Mouse (Mus musculus) embryonic facial prominence, embryonic 10.5 days (tissue): ENCODE results near the gene Prdm4. TPM values are rescaled to one million over a fixed set of nuclear protein-coding genes. Genes with fewer than 3 reads are reported as not detected.

Experiments
- DNase-seq: peaks from one replicate; pipeline ENCODE4 v3.0.0-alpha.2; 2017; ENCODE audit warnings: low spot score
- H3K27ac ChIP-seq: fragments of 300-500 bp; sonication (generic); replicated peaks from 2 replicates; pipeline ENCODE4 v1.5.1; 2016; ENCODE audit warnings: mild to moderate bottlenecking
- H3K27me3 ChIP-seq: fragments of 300-500 bp; sonication (generic); replicated peaks from 2 replicates; pipeline ENCODE4 v1.6.1; 2016; ENCODE audit warnings: low read depth, mild to moderate bottlenecking; ENCODE audit not compliant: poor library complexity, severe bottlenecking
- H3K36me3 ChIP-seq: fragments of 300-500 bp; sonication (generic); replicated peaks from 2 replicates; pipeline ENCODE4 v1.6.1; 2016; ENCODE audit warnings: mild to moderate bottlenecking, moderate library complexity
- H3K4me1 ChIP-seq: fragments of 300-500 bp; sonication (generic); 2 replicates; pipeline ENCODE4 v1.6.1; 2016
- H3K4me3 ChIP-seq: fragments of 300-500 bp; sonication (generic); 2 replicates; pipeline ENCODE4 v1.5.1; 2016; ENCODE audit warnings: mild to moderate bottlenecking, moderate library complexity
- H3K9me3 ChIP-seq: fragments of 300-500 bp; sonication (generic); 2 replicates; pipeline ENCODE4 v1.6.1; 2016; ENCODE audit warnings: mild to moderate bottlenecking
- WGBS: fragments of 180-500 bp; shearing (Covaris S2); methylation state at CpG from one replicate; pipeline ENCODE4 v1.1.7; 2016; 5-methylcytosine and 5-hydroxymethylcytosine counted together
- polyA plus RNA-seq: library from polyadenylated mRNA; unstranded; fragments of >200 nt; fragmentation: Nextera tagmentation; extraction: Ambion mirVana; gene quantifications from 2 replicates; pipeline ENCODE4 v1.2.1, GENCODE M21; 2016

The Prdm4 gene
- polyA plus RNA-seq, 1 experiment from 2014 or later, result 28.6 TPM

DNA sequence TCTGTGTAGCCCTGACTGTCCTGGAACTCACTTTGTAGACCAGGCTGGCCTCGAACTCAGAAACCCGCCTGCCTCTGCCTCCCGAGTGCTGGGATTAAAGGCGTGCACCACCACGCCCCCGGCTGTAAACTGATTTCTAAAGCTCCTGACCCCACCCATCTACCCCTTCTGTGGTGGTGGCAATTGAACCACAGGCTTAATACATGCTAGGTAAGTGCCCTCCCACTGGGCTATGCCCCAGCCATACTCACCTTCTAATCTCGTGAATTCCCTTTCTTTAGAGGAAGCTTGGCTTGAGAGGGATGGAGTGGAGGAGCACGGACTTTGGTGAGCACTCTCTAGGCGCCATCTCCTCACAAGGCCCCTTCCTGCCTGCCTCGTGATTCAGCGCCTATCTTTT lies 13.0 kb upstream of the Prdm4 start:
- H3K27ac ChIP-seq, result no peak overlapping the region
- WGBS, result 92% methylated on average over 11 of the region's 11 CpGs
- H3K27me3 ChIP-seq, result peaks cover 36% of the 10 kb centered on the region
- 0 out of 2 replicates have a peak, but pooled peaks cover under 1% of the 10 kb centered on the region for H3K36me3 ChIP-seq
- no peak for DNase-seq
- peaks cover 20% of the 10 kb centered on the region for H3K4me1 ChIP-seq
- no peak overlapping the region for H3K4me3 ChIP-seq
- no peaks in the 10 kb centered on the region for H3K9me3 ChIP-seq

GRCm38 (mm10) chr10:85929208-85929591 lies 12.3 kb upstream of the Prdm4 start:
- DNase-seq, result no peak
- Histone ChIP-seq H3K36me3 (no peaks in the 10 kb centered on the region), H3K4me3 (peak overlapping the region; percentile 65), H3K27ac (no peak overlapping the region), H3K9me3 (no peaks in the 10 kb centered on the region), H3K4me1 (peaks cover 20% of the 10 kb centered on the region), H3K27me3 (peaks cover 36% of the 10 kb centered on the region)
- WGBS, result 56% methylated on average over 11 of the region's 11 CpGs

DNA sequence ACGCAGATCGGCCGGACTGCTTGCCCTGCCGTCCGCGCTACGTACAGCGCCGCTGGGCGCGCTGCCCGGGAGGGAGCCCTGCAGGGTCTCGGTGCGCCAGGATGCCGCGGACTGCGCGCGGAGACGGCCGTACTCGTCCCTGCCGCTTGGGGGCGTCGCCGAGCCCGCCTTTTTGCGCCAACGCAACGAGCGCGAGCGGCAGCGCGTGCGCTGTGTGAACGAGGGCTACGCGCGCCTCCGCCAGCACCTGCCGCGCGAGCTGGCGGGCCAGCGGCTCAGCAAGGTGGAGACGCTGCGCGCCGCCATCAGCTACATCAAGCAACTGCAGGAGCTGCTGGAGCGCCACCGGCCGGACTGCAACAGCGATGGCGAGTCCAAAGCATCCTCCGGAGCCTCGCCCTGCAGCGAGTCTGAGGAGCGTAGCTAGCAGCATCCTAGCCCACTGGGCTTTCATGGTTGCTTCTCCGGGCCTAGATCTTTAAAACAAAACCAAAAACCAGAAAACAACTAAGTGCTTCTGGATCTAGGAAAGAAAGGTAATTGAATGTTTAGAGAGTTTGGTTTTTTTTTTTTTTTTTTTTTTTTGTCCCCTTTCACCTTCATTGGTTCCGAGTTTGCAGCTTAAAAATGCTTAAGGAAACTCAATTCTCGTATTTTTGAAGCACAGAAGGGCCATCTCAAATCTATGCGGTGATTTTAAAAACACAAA lies 11.7 kb upstream of the Prdm4 start:
- peak overlapping the region; percentile 73; the same call in 1 of the 2 replicates for H3K27ac ChIP-seq
- 1% methylated on average over 63 of the region's 63 CpGs for WGBS

DNA sequence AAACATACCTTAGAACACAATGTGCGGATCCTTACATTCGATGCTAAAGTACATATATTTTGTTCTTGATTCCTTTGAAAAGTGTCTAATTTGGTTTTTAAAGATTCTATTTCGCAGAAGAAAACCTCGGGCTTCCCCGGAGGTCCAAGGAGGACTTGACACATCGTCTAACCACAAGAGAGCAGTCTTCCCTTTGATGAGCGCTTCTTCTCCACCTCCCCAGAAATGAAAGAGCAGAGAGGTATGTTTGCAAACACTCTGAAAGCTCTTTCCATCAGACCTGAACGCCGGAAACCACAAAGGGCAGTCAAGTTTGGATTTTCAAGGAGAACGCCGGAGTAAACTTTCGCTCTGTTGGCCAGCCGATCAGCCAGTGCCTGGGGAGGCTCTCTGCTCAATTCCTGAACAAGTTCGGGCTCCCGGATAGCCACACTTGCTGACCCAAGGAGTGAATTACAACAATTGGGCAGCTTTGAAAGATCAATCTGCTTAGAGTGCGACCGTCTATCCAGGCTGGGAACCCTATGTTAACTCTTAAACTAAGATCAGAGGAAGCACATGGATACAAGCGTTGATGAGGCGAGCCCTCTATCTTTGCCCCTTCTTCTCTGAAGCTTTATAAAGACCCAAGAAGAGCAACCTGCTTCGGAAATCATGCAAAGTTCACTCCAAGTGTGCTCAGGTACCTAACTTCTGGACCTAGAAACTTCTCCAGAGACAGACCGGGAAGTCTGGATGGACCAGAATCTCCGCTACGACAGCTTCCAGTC lies 10.9 kb upstream of the Prdm4 start, which contains the start of gene Ascl4:
TSS of gene Ascl4 (plus strand) at position 6 of the 770 bp plus-strand sequence.
- peak within 1 kb of the TSS; percentile 73; the same call in 1 of the 2 replicates for H3K27ac ChIP-seq

More for the DNA sequence above, 11.7 kb upstream of the Prdm4 start:
- H3K9me3 ChIP-seq, result no peaks in the 10 kb centered on the region
- no peaks in the 10 kb centered on the region for H3K36me3 ChIP-seq
- H3K4me3 ChIP-seq, result peak overlapping the region; percentile 65
- peaks cover 36% of the 10 kb centered on the region for H3K27me3 ChIP-seq
- DNase-seq, result peak; percentile 84
- H3K4me1 ChIP-seq, result peaks cover 20% of the 10 kb centered on the region

GRCm38 (mm10) chr10:85879886-85880486 lies 37.0 kb downstream of the Prdm4 start:
- no peak for DNase-seq
- Histone ChIP-seq H3K36me3 (peaks cover 100% of the 10 kb centered on the region), H3K27me3 (no peaks in the 10 kb centered on the region), H3K27ac (no peak overlapping the region), H3K4me1 (no peaks in the 10 kb centered on the region), H3K9me3 (no peaks in the 10 kb centered on the region), H3K4me3 (no peak overlapping the region)
- 93% methylated on average over 8 of the region's 8 CpGs for WGBS

More for the DNA sequence above, 10.9 kb upstream of the Prdm4 start, which contains the start of gene Ascl4:
- Histone ChIP-seq H3K4me3 (peak within 1 kb of the TSS; percentile 65), H3K9me3 (no peaks in the 10 kb centered on the region), H3K36me3 (no peaks in the 10 kb centered on the region), H3K4me1 (peaks cover 20% of the 10 kb centered on the region), H3K27me3 (peaks cover 36% of the 10 kb centered on the region)
- 2% methylated on average over 23 of the region's 23 CpGs for WGBS
- peak; percentile 58 for DNase-seq

DNA sequence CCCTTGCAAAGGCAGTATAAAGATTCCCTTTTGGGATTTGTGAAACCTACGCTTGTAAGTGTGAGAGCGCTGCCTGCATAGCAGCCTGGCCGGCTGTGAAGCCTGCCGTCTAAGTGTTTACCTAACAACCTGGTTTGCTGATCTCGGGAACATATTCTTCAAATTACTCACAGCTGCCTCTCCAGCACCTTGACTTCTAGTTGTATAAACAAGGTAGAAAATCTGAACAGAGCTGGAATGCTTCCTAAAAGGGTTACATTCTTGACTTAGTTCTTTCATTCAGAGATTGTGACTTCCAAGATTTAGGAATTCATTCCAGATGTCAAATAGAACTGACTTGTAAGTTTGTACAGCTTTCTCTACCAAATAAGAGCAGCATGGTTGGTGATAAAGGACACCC lies 41.1 kb downstream of the Prdm4 start:
- DNase-seq, result no peak
- Histone ChIP-seq H3K27ac (no peak overlapping the region), H3K4me3 (no peak overlapping the region), H3K4me1 (peaks cover 16% of the 10 kb centered on the region), H3K27me3 (no peaks in the 10 kb centered on the region), H3K9me3 (no peaks in the 10 kb centered on the region), H3K36me3 (peaks cover 69% of the 10 kb centered on the region)
- 76% methylated on average over 5 of the region's 5 CpGs for WGBS

- Histone ChIP-seq H3K36me3 (peaks cover 51% of the 10 kb centered on the region), H3K4me3 (no peak overlapping the region), H3K27ac (no peak overlapping the region), H3K27me3 (no peaks in the 10 kb centered on the region), H3K4me1 (peaks cover 16% of the 10 kb centered on the region), H3K9me3 (no peaks in the 10 kb centered on the region)
- WGBS, result 92% methylated on average over 13 of the region's 13 CpGs
- no peak for DNase-seq
Observed at GRCm38 (mm10) chr10:85873861-85874544, 42.9 kb downstream of the Prdm4 start.

DNA sequence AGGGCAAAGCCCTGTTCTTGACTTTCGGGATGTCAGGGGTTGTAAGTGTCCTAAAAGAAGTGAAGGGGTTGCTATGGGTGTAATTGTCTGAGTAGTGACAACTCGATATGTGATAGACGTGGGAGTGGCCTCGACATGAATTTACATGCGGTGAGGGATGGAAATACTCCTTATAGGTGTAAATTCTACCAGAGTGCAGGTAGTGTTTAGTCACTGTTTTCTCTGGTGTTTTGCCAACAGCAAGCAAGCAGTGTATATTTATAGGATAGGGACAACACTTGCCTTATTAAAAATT lies 44.5 kb downstream of the Prdm4 start:
- no peaks in the 10 kb centered on the region for H3K9me3 ChIP-seq
- H3K27me3 ChIP-seq, result no peaks in the 10 kb centered on the region
- peak overlapping the region; percentile 88; the same call in 1 of the 2 replicates for H3K27ac ChIP-seq
- peaks cover 35% of the 10 kb centered on the region for H3K36me3 ChIP-seq
- peaks cover 16% of the 10 kb centered on the region for H3K4me1 ChIP-seq
- WGBS, result 6% methylated on average over 5 of the region's 5 CpGs
- peak overlapping the region; percentile 98 for H3K4me3 ChIP-seq
- DNase-seq, result no peak

DNA sequence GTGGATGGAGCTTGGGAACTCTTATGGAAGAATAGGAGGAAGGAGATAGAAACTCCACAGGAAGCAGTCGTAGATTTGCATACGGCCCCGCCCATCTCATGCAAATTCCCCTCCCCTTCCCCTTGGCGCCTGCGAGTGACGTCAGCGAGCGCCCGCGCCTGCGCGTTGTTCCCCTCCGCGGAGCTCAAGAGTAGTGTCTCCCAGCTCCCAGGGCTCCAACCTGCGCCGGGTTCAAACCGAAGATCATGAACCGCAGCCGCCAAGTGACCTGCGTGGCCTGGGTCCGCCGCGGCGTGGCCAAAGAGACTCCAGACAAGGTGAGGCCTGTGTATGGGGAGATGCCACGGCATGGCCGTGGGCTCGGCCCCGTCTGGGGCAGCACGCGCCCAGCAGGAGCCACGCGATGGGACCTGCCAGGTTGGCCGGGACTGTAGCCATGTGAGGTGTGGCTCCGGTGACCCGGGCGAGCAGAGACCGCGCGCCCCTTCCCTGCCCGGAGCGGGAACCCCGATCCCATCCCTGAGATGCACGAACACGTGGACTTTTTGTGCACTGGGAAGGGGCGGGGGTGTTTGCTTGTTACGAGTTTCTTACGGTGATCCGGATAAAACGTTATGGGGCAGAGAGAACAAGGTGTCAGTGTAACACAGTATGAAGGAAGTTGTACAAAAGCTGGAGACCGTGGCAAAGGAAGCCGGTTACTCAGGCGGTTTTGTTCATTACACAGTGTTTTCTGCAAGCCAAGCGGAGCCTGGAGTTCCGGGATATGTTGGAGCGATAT lies 45.1 kb downstream of the Prdm4 start:
- H3K27me3 ChIP-seq, result no peaks in the 10 kb centered on the region
- peak overlapping the region; percentile 88 for H3K27ac ChIP-seq
- DNase-seq, result peak; percentile 95
- H3K4me1 ChIP-seq, result peaks cover 16% of the 10 kb centered on the region
- peak overlapping the region; percentile 98 for H3K4me3 ChIP-seq
- WGBS, result under 1% methylated on average over 55 of the region's 55 CpGs
- H3K9me3 ChIP-seq, result no peaks in the 10 kb centered on the region
- H3K36me3 ChIP-seq, result peaks cover 30% of the 10 kb centered on the region

GRCm38 (mm10) chr10:85846105-85846862 lies 70.7 kb downstream of the Prdm4 start:
- Histone ChIP-seq H3K27me3 (no peaks in the 10 kb centered on the region), H3K36me3 (no peaks in the 10 kb centered on the region), H3K27ac (no peak overlapping the region), H3K4me1 (no peaks in the 10 kb centered on the region), H3K9me3 (no peaks in the 10 kb centered on the region), H3K4me3 (no peak overlapping the region)
- DNase-seq, result no peak
- WGBS, result 80% methylated on average over 4 of the region's 4 CpGs
